16 mouse cellular contexts compared by ENCODE assay signal in the genomic region with DNA sequence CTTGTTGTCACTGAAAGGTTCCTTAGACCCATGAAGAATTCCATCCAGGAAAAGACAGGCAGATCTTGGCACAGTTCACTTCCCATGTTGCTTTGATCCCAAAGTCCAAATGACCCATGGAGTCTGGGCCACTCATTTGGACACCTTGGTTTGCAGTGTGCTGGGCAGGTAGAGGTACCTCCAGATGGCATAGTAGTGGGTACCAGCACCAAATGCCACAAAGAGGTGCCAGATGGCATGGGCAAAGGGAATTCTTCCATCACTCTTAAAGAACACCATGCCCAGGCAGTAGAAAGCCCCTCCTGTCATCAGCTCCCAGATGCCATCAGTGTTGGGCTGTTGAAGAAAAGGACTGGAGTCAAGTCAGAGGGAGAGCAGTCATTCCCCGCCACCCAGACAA.
"Had no signal": no experiment of that assay in that cellular context is flagged by ENCODE, and none has a peak within 500 bp of the region (broad histone marks: within the 10 kb centered on the region; RNA-seq: fewer than 3 reads in every experiment).

No protein-coding gene starts in this region.

- DNase-seq: heart, postnatal 10 days; heart, postnatal 14 days; heart, postnatal 36 days; heart, postnatal 4 days; kidney, adult 11 months; kidney, adult 18-20 months; kidney, adult 2 months; kidney, adult 8-10 months; kidney, adult 9 months; kidney, postnatal 10 days; kidney, postnatal 14 days; kidney, postnatal 25 days; kidney, postnatal 36 days; kidney, postnatal 4 days; layer of hippocampus, adult 9-11 months; layer of hippocampus, postnatal 36 days had no signal
